Mouse (Mus musculus): ENCODE results near the gene Fn3krp. TPM values are rescaled to one million over a fixed set of nuclear protein-coding genes. Genes with fewer than 3 reads are reported as not detected.

The Fn3krp gene
- polyA plus RNA-seq, 1 experiment from 2014 or later = 7.7 TPM

GRCm38 (mm10) chr11:121467408-121467807, 46.2 kb downstream of the Fn3krp start:
- no peaks in the 10 kb centered on the region for H3K4me1 ChIP-seq (ENCODE audit: control insufficient read depth, insufficient read depth, low read length)
- no peak overlapping the region for H3K27ac ChIP-seq (replicated peaks; ENCODE audit: low read depth, low read length)
- no peak overlapping the region for H3K4me2 ChIP-seq (ENCODE audit: low read length)
- no peak for DNase-seq
- no peak overlapping the region for H3K4me3 ChIP-seq (replicated peaks; ENCODE audit: low read depth, low read length)
- no peak for ATAC-seq (ENCODE audit: low FRiP score, low TSS enrichment)
- H3K36me3 ChIP-seq (ENCODE audit: control insufficient read depth, insufficient read depth, low read length) = peaks cover 51% of the 10 kb centered on the region
- H3K27me3 ChIP-seq (ENCODE audit: control insufficient read depth, insufficient read depth, low read length) = no peaks in the 10 kb centered on the region
- H3K9me3 ChIP-seq (ENCODE audit: control insufficient read depth, low read length) = no peaks in the 10 kb centered on the region
- H3K9ac ChIP-seq (replicated peaks; ENCODE audit: low read length) = no peak overlapping the region
- WGBS = 96% methylated on average over 6 of the region's 6 CpGs

GRCm38 (mm10) chr11:121474831-121475230, 53.6 kb downstream of the Fn3krp start:
- 90% methylated on average over 3 of the region's 3 CpGs for WGBS
- Histone ChIP-seq H3K27me3 (ENCODE audit: control insufficient read depth, insufficient read depth, low read length) (no peaks in the 10 kb centered on the region), H3K4me3 (replicated peaks; ENCODE audit: low read depth, low read length) (no peak overlapping the region), H3K27ac (replicated peaks; ENCODE audit: low read depth, low read length) (no peak overlapping the region), H3K9me3 (ENCODE audit: control insufficient read depth, low read length) (no peaks in the 10 kb centered on the region), H3K4me2 (ENCODE audit: low read length) (no peak overlapping the region), H3K9ac (replicated peaks; ENCODE audit: low read length) (no peak overlapping the region), H3K4me1 (ENCODE audit: control insufficient read depth, insufficient read depth, low read length) (no peaks in the 10 kb centered on the region), H3K36me3 (ENCODE audit: control insufficient read depth, insufficient read depth, low read length) (peaks cover 46% of the 10 kb centered on the region)
- ATAC-seq (ENCODE audit: low FRiP score, low TSS enrichment) = no peak
- DNase-seq = no peak

- Histone ChIP-seq H3K4me3 (replicated peaks; ENCODE audit: low read depth, low read length) (no peak overlapping the region), H3K27me3 (ENCODE audit: control insufficient read depth, insufficient read depth, low read length) (no peaks in the 10 kb centered on the region), H3K4me2 (ENCODE audit: low read length) (no peak overlapping the region), H3K9me3 (ENCODE audit: control insufficient read depth, low read length) (no peaks in the 10 kb centered on the region), H3K27ac (replicated peaks; ENCODE audit: low read depth, low read length) (no peak overlapping the region), H3K9ac (replicated peaks; ENCODE audit: low read length) (no peak overlapping the region), H3K36me3 (ENCODE audit: control insufficient read depth, insufficient read depth, low read length) (peaks cover 43% of the 10 kb centered on the region), H3K4me1 (ENCODE audit: control insufficient read depth, insufficient read depth, low read length) (no peaks in the 10 kb centered on the region)
- 34% methylated on average over 9 of the region's 9 CpGs for WGBS
- ATAC-seq (ENCODE audit: low FRiP score, low TSS enrichment) (no peak), DNase-seq (peak; percentile 88)
Observed at GRCm38 (mm10) chr11:121475699-121476415, 54.7 kb downstream of the Fn3krp start.

- no peaks in the 10 kb centered on the region for H3K9me3 ChIP-seq (ENCODE audit: control insufficient read depth, low read length)
- H3K4me2 ChIP-seq (ENCODE audit: low read length) = no peak overlapping the region
- DNase-seq (no peak), ATAC-seq (ENCODE audit: low FRiP score, low TSS enrichment) (no peak)
- H3K27me3 ChIP-seq (ENCODE audit: control insufficient read depth, insufficient read depth, low read length) = no peaks in the 10 kb centered on the region
- H3K36me3 ChIP-seq (ENCODE audit: control insufficient read depth, insufficient read depth, low read length) = peaks cover 42% of the 10 kb centered on the region
- H3K9ac ChIP-seq (replicated peaks; ENCODE audit: low read length) = no peak overlapping the region
- H3K4me3 ChIP-seq (replicated peaks; ENCODE audit: low read depth, low read length) = no peak overlapping the region
- no peak overlapping the region for H3K27ac ChIP-seq (replicated peaks; ENCODE audit: low read depth, low read length)
- H3K4me1 ChIP-seq (ENCODE audit: control insufficient read depth, insufficient read depth, low read length) = no peaks in the 10 kb centered on the region
- WGBS = 91% methylated on average over 15 of the region's 15 CpGs
Observed at GRCm38 (mm10) chr11:121479476-121480203, 58.4 kb downstream of the Fn3krp start.

Small RNAs within 50 kb of the gene (microRNA-seq; reads per million reads assigned to microRNA genes)
- not detected for gene Mir7236

Other genes starting within 250 kb of the Fn3krp start
- gene Hexdc, start 217.0 kb upstream of the Fn3krp start, polyA plus RNA-seq (2014; fragmentation: Nextera tagmentation; extraction: Ambion mirVana) = 24.5 and 31.5 TPM in 2 replicates
- gene Ogfod3, start 216.7 kb upstream of the Fn3krp start, polyA plus RNA-seq (2014; fragmentation: Nextera tagmentation; extraction: Ambion mirVana) = 24.7 and 27.1 TPM in 2 replicates
- 37.3 and 46.1 TPM in 2 replicates for gene Cybc1, start 192.1 kb upstream of the Fn3krp start, polyA plus RNA-seq (2014; fragmentation: Nextera tagmentation; extraction: Ambion mirVana)
- 65.7 and 103 TPM in 2 replicates for gene Narf, start 184.1 kb upstream of the Fn3krp start, polyA plus RNA-seq (2014; fragmentation: Nextera tagmentation; extraction: Ambion mirVana)
- 16.6 and 20.3 TPM in 2 replicates for gene Foxk2, start 161.4 kb upstream of the Fn3krp start, polyA plus RNA-seq (2014; fragmentation: Nextera tagmentation; extraction: Ambion mirVana)
- 81.4 and 95.3 TPM in 2 replicates for gene Wdr45b, start 67.0 kb upstream of the Fn3krp start, polyA plus RNA-seq (2014; fragmentation: Nextera tagmentation; extraction: Ambion mirVana)
- gene Rab40b, start 33.1 kb upstream of the Fn3krp start, polyA plus RNA-seq (2014; fragmentation: Nextera tagmentation; extraction: Ambion mirVana) = 9.2 and 10.8 TPM in 2 replicates
- gene Fn3k, start 13.5 kb downstream of the Fn3krp start, polyA plus RNA-seq (2014; fragmentation: Nextera tagmentation; extraction: Ambion mirVana) = 3.7 and 3.9 TPM in 2 replicates
- 45.8 and 55.6 TPM in 2 replicates for gene Tbcd, start 30.5 kb downstream of the Fn3krp start, polyA plus RNA-seq (2014; fragmentation: Nextera tagmentation; extraction: Ambion mirVana)
- 0.12 and 0.38 TPM in 2 replicates for gene Zfp750, start 97.9 kb downstream of the Fn3krp start, polyA plus RNA-seq (2014; fragmentation: Nextera tagmentation; extraction: Ambion mirVana)

Data from midbrain, embryonic 14.5 days (tissue).